Mouse (Mus musculus) limb, embryonic 11.5 days (tissue): Measurements from ENCODE around the gene Amigo1. TPM values are rescaled to one million over a fixed set of nuclear protein-coding genes. Genes with fewer than 3 reads are reported as not detected.

Experiments used
- ATAC-seq: fragments of 200-750 bp; cut with Nextera tagmentation; 2 replicates; pipeline ENCODE4 v1.8.0; 2017; ENCODE audit warnings: low read depth; ENCODE audit not compliant: insufficient number of reproducible peaks, low FRiP score, low TSS enrichment
- DNase-seq: peaks from one replicate; pipeline ENCODE4 v3.0.0-alpha.2; 2015; ENCODE audit warnings: low spot score
- H3K27ac ChIP-seq: fragments of 300-500 bp; sonication (generic); replicated peaks from 2 replicates; pipeline ENCODE4 v1.5.1; 2014; ENCODE audit warnings: low read depth, mild to moderate bottlenecking, low read length
- H3K27me3 ChIP-seq: fragments of 300-500 bp; sonication (generic); 2 replicates; pipeline ENCODE4 v1.6.1; 2014; ENCODE audit warnings: mild to moderate bottlenecking, low read length, mixed read lengths; ENCODE audit not compliant: control insufficient read depth, insufficient read depth
- H3K36me3 ChIP-seq: fragments of 300-500 bp; sonication (generic); 2 replicates; pipeline ENCODE4 v1.6.1; 2014; ENCODE audit warnings: mild to moderate bottlenecking, low read length, moderate library complexity, mixed read lengths; ENCODE audit not compliant: control insufficient read depth, insufficient read depth
- H3K4me1 ChIP-seq: fragments of 300-500 bp; sonication (generic); 2 replicates; pipeline ENCODE4 v1.6.1; 2014; ENCODE audit warnings: low read length, mixed read lengths; ENCODE audit not compliant: control insufficient read depth, insufficient read depth
- H3K4me2 ChIP-seq: fragments of 300-500 bp; sonication (generic); 2 replicates; pipeline ENCODE4 v1.6.1; 2014; ENCODE audit warnings: low read depth, mild to moderate bottlenecking, moderate library complexity; ENCODE audit not compliant: severe bottlenecking
- H3K4me3 ChIP-seq: fragments of 300-500 bp; sonication (generic); 2 replicates; pipeline ENCODE4 v1.5.1; 2014; ENCODE audit warnings: low read depth, low read length
- H3K9ac ChIP-seq: fragments of 300-500 bp; sonication (generic); 2 replicates; pipeline ENCODE4 v1.6.1; 2014; ENCODE audit warnings: mild to moderate bottlenecking, low read length
- H3K9me3 ChIP-seq: fragments of 300-500 bp; sonication (generic); 2 replicates; pipeline ENCODE4 v1.6.1; 2016; ENCODE audit warnings: low read length; ENCODE audit not compliant: control insufficient read depth
- WGBS: fragments of 180-500 bp; shearing (Covaris S2); extraction: QIAGEN DNeasy Blood & Tissue Kit; methylation state at CpG from one replicate; pipeline ENCODE4 v1.1.7; 2014; 5-methylcytosine and 5-hydroxymethylcytosine counted together
- polyA plus RNA-seq: library from polyadenylated mRNA; unstranded; fragments of >200 nt; fragmentation: Nextera tagmentation; extraction: Ambion mirVana; gene quantifications from 2 replicates; pipeline ENCODE4 v1.2.1, GENCODE M21; 2014

Gene Amigo1
- 2.2 and 2.7 TPM in 2 replicates for polyA plus RNA-seq

GRCm38 (mm10) chr3:108186098-108187047, at the start of gene Amigo1:
Amigo1 (plus strand) TSS chr3:108186335.
- Histone ChIP-seq H3K4me3 (peak within 1 kb of the TSS; percentile 65), H3K4me2 (peak within 1 kb of the TSS; percentile 98), H3K4me1 (peaks cover 6% of the 10 kb centered on the region; the same call in 1 of the 2 replicates), H3K27ac (no peak within 1 kb of the TSS), H3K36me3 (no peaks in the 10 kb centered on the region), H3K9ac (peak within 1 kb of the TSS; percentile 67), H3K27me3 (0 out of 2 replicates have a peak, but pooled peaks cover 8% of the 10 kb centered on the region), H3K9me3 (no peaks in the 10 kb centered on the region)
- peak; percentile 63 for DNase-seq
- WGBS = under 1% methylated on average over 79 of the region's 100 CpGs
- peak; percentile 70 for ATAC-seq

DNA sequence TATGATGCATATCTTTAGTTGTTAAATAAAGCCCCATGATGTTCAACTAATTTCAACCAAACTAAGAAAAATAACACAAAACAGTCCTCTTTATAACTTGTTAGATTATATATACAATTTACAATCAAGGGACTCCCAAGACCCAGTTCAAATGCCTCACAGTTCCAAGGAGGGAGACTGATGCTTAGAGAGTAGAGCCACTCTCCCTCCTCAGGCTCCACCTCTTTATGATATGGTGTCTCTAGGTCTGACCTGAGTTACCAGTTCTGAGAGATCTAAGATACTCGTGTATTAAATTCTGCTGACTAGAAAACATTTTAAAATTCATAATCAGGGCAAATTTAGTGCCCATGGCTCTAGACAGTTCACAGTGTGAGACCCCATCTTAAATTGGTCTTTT, 47.0 kb upstream of the Amigo1 start:
- ATAC-seq (no peak), DNase-seq (no peak)
- H3K36me3 ChIP-seq = peaks cover 2% of the 10 kb centered on the region; the same call in 1 of the 2 replicates
- WGBS = 88% methylated on average over 1 of the region's 1 CpGs
- no peaks in the 10 kb centered on the region for H3K9me3 ChIP-seq
- no peaks in the 10 kb centered on the region for H3K27me3 ChIP-seq
- H3K4me1 ChIP-seq = no peaks in the 10 kb centered on the region
- H3K4me3 ChIP-seq = no peak overlapping the region
- no peak overlapping the region for H3K27ac ChIP-seq
- no peak overlapping the region for H3K9ac ChIP-seq
- H3K4me2 ChIP-seq = no peak overlapping the region

GRCm38 (mm10) chr3:108140786-108141185, 45.3 kb upstream of the Amigo1 start:
- Histone ChIP-seq H3K36me3 (peaks cover 2% of the 10 kb centered on the region; the same call in 1 of the 2 replicates), H3K4me1 (peaks cover 5% of the 10 kb centered on the region; the same call in 1 of the 2 replicates), H3K9me3 (no peaks in the 10 kb centered on the region), H3K4me2 (no peak overlapping the region), H3K27ac (no peak overlapping the region), H3K27me3 (no peaks in the 10 kb centered on the region), H3K4me3 (no peak overlapping the region), H3K9ac (no peak overlapping the region)
- no peak for ATAC-seq
- DNase-seq = no peak
- WGBS = 81% methylated on average over 4 of the region's 4 CpGs

GRCm38 (mm10) chr3:108145534-108146445, 40.3 kb upstream of the Amigo1 start, which contains the start of gene Gnai3:
Gnai3 (minus strand) TSS chr3:108146146.
- peak within 1 kb of the TSS; percentile 86 for H3K27ac ChIP-seq
- under 1% methylated on average over 63 of the region's 63 CpGs for WGBS

DNA sequence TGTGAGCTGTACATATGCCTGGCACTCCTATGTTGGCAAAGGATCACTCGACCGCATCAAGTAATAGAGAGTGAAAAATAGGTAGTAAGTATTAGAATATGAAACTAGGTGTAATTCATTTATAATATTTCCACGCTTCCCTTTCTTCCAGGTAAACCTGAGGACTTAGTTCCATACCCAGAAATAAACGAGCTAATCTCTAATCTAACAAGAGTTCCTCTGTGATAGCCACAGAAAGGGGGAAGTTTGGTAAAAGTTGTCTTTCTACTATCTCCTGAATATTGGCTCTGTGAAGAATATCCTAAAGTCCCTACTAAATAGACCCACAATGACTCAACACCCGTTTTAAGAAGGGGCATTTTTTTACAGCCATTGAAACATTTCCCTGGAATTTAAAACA, 39.5 kb upstream of the Amigo1 start:
- DNase-seq (no peak), ATAC-seq (no peak)
- H3K36me3 ChIP-seq = no peaks in the 10 kb centered on the region
- peak overlapping the region; percentile 99 for H3K4me3 ChIP-seq
- H3K9me3 ChIP-seq = no peaks in the 10 kb centered on the region
- H3K27me3 ChIP-seq = no peaks in the 10 kb centered on the region
- peak overlapping the region; percentile 84 for H3K9ac ChIP-seq
- H3K4me2 ChIP-seq = peak overlapping the region; percentile 83
- no peak overlapping the region for H3K27ac ChIP-seq
- WGBS = 59% methylated on average over 5 of the region's 5 CpGs
- peaks cover 5% of the 10 kb centered on the region; the same call in 1 of the 2 replicates for H3K4me1 ChIP-seq

More at GRCm38 (mm10) chr3:108145534-108146445, 40.3 kb upstream of the Amigo1 start, which contains the start of gene Gnai3:
- DNase-seq (peak; percentile 93), ATAC-seq (peak; percentile 92)
- Histone ChIP-seq H3K9ac (peak within 1 kb of the TSS; percentile 84), H3K36me3 (no peaks in the 10 kb centered on the region), H3K4me2 (peak within 1 kb of the TSS; percentile 83), H3K4me3 (peak within 1 kb of the TSS; percentile 99), H3K27me3 (no peaks in the 10 kb centered on the region), H3K9me3 (no peaks in the 10 kb centered on the region), H3K4me1 (peaks cover 5% of the 10 kb centered on the region; the same call in 1 of the 2 replicates)

DNA sequence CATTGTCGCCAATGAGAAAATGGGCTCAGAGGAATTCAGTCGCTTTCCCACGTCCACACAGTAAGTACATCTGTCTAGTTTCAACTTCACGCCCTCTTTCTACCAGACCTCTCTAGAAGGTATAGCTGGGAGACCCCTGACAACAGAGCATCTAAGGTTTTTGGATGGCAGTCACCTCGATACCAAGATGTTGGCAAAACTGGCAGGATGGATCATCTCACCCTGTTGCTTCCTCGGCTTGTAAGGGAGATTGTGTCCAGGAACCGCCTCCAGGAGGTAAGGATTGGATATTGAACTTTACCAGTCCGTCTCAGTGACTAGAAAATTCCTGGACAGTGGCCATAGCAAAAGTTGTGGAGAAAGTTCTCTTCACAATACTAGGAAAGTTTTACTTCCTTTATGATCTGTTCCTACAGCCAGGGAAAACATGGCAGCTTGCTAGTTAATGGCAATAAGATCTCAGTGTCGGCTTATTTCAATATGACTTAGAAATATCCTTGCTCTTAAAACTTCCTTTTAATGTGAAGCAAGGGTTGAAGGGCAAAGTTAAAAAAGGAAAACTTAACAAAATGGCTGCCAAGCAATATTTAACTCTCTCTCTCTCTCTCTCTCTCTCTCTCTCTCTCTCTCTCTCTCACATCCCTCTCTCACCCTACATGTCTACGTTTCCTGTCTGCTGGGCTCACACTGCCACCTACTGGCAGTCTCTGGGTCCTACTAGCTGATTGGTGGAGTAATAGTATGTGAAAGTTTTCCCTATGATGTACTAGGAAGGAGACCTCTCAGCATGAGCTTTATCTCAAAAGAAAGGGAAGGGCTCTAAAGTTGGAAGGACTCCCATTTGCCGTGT, 38.5 kb upstream of the Amigo1 start:
- Histone ChIP-seq H3K9me3 (no peaks in the 10 kb centered on the region), H3K27me3 (no peaks in the 10 kb centered on the region), H3K36me3 (no peaks in the 10 kb centered on the region), H3K9ac (no peak overlapping the region), H3K4me3 (no peak overlapping the region), H3K27ac (no peak overlapping the region), H3K4me1 (peaks cover 5% of the 10 kb centered on the region; the same call in 1 of the 2 replicates), H3K4me2 (no peak overlapping the region)
- 73% methylated on average over 11 of the region's 11 CpGs for WGBS
- DNase-seq (peak; percentile 93), ATAC-seq (no peak)

GRCm38 (mm10) chr3:108152290-108152689, 33.8 kb upstream of the Amigo1 start:
- DNase-seq = no peak
- H3K9ac ChIP-seq = no peak overlapping the region
- no peaks in the 10 kb centered on the region for H3K9me3 ChIP-seq
- 86% methylated on average over 3 of the region's 3 CpGs for WGBS
- no peaks in the 10 kb centered on the region for H3K36me3 ChIP-seq
- no peak overlapping the region for H3K4me2 ChIP-seq
- no peak overlapping the region for H3K4me3 ChIP-seq
- no peak for ATAC-seq
- no peaks in the 10 kb centered on the region for H3K27me3 ChIP-seq
- H3K4me1 ChIP-seq = no peaks in the 10 kb centered on the region
- H3K27ac ChIP-seq = no peak overlapping the region
